Mouse (Mus musculus): Measurements from ENCODE around the gene Il21. TPM values are rescaled to one million over a fixed set of nuclear protein-coding genes. Genes with fewer than 3 reads are reported as not detected.
A peak's percentile ranks its signal among the peaks of the same experiment; 100 is the strongest.

The Il21 gene
- polyA plus RNA-seq, 1 experiment from 2014 or later = not detected

GRCm38 (mm10) chr3:37181041-37181440 is 51.4 kb downstream of the Il21 start:
- Histone ChIP-seq H3K9me3 (replicated peaks) (no peaks in the 10 kb centered on the region), H3K27ac (no peak overlapping the region), H3K4me1 (peaks cover 4% of the 10 kb centered on the region; the same call in 1 of the 2 replicates), H3K4me2 (replicated peaks) (no peak overlapping the region), H3K36me3 (no peaks in the 10 kb centered on the region), H3K9ac (no peak overlapping the region), H3K27me3 (no peaks in the 10 kb centered on the region), H3K4me3 (no peak overlapping the region)
- ATAC-seq (ENCODE audit: low FRiP score) = 0 out of 2 replicates have a peak, but pooled peaks have one; percentile 34
- WGBS = 10% methylated on average over 2 of the region's 2 CpGs

GRCm38 (mm10) chr3:37180039-37180743 is 52.2 kb downstream of the Il21 start:
- 87% methylated on average over 12 of the region's 12 CpGs for WGBS
- ATAC-seq (ENCODE audit: low FRiP score) = no peak
- H3K4me2 ChIP-seq (replicated peaks) = no peak overlapping the region
- H3K9me3 ChIP-seq (replicated peaks) = no peaks in the 10 kb centered on the region
- H3K9ac ChIP-seq = no peak overlapping the region
- peaks cover 4% of the 10 kb centered on the region; the same call in 1 of the 2 replicates for H3K4me1 ChIP-seq
- no peak overlapping the region for H3K27ac ChIP-seq
- no peaks in the 10 kb centered on the region for H3K27me3 ChIP-seq
- no peak overlapping the region for H3K4me3 ChIP-seq
- H3K36me3 ChIP-seq = no peaks in the 10 kb centered on the region

GRCm38 (mm10) chr3:37179472-37179871 is 53.0 kb downstream of the Il21 start:
- H3K9ac ChIP-seq = no peak overlapping the region
- no peaks in the 10 kb centered on the region for H3K9me3 ChIP-seq (replicated peaks)
- ATAC-seq (ENCODE audit: low FRiP score) = no peak
- H3K4me2 ChIP-seq (replicated peaks) = no peak overlapping the region
- H3K36me3 ChIP-seq = no peaks in the 10 kb centered on the region
- 91% methylated on average over 9 of the region's 9 CpGs for WGBS
- no peak overlapping the region for H3K27ac ChIP-seq
- no peak overlapping the region for H3K4me3 ChIP-seq
- H3K4me1 ChIP-seq = peaks cover 4% of the 10 kb centered on the region; the same call in 1 of the 2 replicates
- no peaks in the 10 kb centered on the region for H3K27me3 ChIP-seq

GRCm38 (mm10) chr3:37174711-37175572 is 57.5 kb downstream of the Il21 start:
- Histone ChIP-seq H3K4me3 (no peak overlapping the region), H3K4me2 (replicated peaks) (no peak overlapping the region), H3K27me3 (no peaks in the 10 kb centered on the region), H3K36me3 (no peaks in the 10 kb centered on the region), H3K27ac (no peak overlapping the region), H3K4me1 (no peaks in the 10 kb centered on the region), H3K9ac (no peak overlapping the region), H3K9me3 (replicated peaks) (no peaks in the 10 kb centered on the region)
- ATAC-seq (ENCODE audit: low FRiP score) = no peak
- 76% methylated on average over 10 of the region's 10 CpGs for WGBS

- no peaks in the 10 kb centered on the region for H3K36me3 ChIP-seq
- H3K27me3 ChIP-seq = no peaks in the 10 kb centered on the region
- H3K4me1 ChIP-seq = no peaks in the 10 kb centered on the region
- no peak for ATAC-seq (ENCODE audit: low FRiP score)
- no peak overlapping the region for H3K4me2 ChIP-seq (replicated peaks)
- no peaks in the 10 kb centered on the region for H3K9me3 ChIP-seq (replicated peaks)
- WGBS = 88% methylated on average over 8 of the region's 8 CpGs
- H3K27ac ChIP-seq = no peak overlapping the region
- no peak overlapping the region for H3K4me3 ChIP-seq
- H3K9ac ChIP-seq = no peak overlapping the region
Measured at GRCm38 (mm10) chr3:37173285-37173684, 59.2 kb downstream of the Il21 start.

Small RNA genes within 50 kb of the gene (microRNA-seq; reads per million reads assigned to microRNA genes)
- not detected for gene Gm24169

Other genes starting within 250 kb of the Il21 start
- 0.35 and 0.85 TPM in 2 replicates for gene Adad1, start 169.1 kb downstream of the Il21 start, polyA plus RNA-seq (2016; fragmentation: Nextera tagmentation; extraction: Ambion mirVana)
- 0.66 and 0.73 TPM in 2 replicates for gene Il2, start 106.7 kb downstream of the Il21 start, polyA plus RNA-seq (2016; fragmentation: Nextera tagmentation; extraction: Ambion mirVana)
- gene Bbs12, start 79.9 kb upstream of the Il21 start, polyA plus RNA-seq (2016; fragmentation: Nextera tagmentation; extraction: Ambion mirVana) = 5.0 and 5.7 TPM in 2 replicates
- gene Cetn4, start 80.1 kb upstream of the Il21 start, polyA plus RNA-seq (2016; fragmentation: Nextera tagmentation; extraction: Ambion mirVana) = 2.9 and 4.4 TPM in 2 replicates
- 0.91 and 1.0 TPM in 2 replicates for gene Fgf2, start 115.7 kb upstream of the Il21 start, polyA plus RNA-seq (2016; fragmentation: Nextera tagmentation; extraction: Ambion mirVana)
- 31.0 and 35.3 TPM in 2 replicates for gene Spata5, start 187.3 kb upstream of the Il21 start, polyA plus RNA-seq (2016; fragmentation: Nextera tagmentation; extraction: Ambion mirVana)
- gene Nudt6, start 187.6 kb upstream of the Il21 start, polyA plus RNA-seq (2016; fragmentation: Nextera tagmentation; extraction: Ambion mirVana) = 4.2 and 5.1 TPM in 2 replicates